Mouse (Mus musculus) T-helper 17 cell (primary cell): ENCODE results near the gene Nr3c2.

ENCODE experiments used
- in situ Hi-C, 2 experiments: fragments of 300-600 bp; cut with MboI, MseI; formaldehyde crosslinking; loops; 1 replicate in 1 of 2; 2 replicates in 1 of 2; pipeline ENCODE4 v1.15.1; 2025; ENCODE audit warnings: high pct_unique_total_duplicates in 2 of 2

Gene Nr3c2

DNA sequence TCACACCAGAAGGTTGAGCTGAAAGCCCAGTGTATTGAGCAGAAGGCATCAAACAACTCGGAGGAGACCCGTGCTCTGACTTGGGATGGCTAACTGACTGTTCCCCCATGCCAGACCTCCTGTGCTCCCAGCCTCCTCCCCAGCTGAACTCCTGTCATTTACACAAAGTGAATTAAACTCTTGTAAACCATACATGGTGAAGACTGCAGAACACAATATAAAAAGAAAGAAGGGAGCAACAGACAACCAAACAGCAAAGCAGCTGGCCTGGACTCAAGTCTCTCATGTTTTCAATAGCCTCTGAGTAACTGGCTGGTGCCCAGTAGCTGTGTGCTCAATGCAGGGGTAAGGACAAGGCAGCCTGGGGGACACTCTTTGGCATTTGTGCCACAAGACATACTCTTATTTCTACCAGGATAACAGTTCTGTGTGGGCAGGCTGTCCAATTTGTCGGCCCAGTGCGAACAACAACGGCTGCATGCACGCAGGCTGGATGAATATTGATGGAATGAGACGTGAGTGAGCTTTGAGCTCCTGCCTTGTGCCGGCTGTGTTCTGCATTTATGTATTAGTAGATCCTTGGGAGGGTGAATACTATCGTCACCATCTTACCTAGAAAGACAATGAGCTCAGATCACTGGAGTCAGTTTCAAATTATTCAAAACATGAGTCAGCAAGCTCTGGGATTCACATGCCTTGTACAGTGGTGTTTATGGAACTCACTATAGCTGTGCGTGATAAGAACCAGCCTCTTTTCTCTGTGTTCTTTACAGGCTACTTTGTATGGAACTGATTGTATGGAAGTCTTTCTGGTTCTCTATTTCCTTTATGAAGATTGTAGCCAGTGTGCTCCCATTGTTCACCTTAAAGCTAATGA, 152.4 kb downstream of the Nr3c2 start:
- in situ Hi-C loops = no loop called here

DNA sequence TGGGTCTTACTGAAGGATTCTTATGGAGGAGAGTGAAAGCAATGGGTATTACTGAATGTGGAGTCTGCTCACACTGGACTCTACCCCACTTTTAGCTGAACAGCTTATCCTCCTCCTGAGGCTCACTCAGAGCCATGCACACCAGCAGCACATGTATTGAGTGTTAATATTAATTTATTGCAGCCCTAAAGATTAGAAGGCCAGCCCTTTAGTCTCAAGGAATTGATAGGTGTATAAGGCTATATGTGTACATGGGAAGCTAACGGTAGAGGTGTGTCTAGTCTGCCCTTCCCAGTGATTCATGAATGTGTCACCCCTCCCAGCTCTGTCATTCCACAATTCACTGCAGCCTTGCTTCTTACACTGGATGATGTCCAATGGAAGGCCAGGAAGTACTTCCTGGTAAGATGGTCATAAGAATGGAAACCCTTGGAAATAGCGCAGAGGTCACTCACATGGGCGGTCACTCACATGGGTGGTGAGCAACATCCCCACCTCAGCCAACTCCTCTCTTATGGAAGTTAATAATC, 156.3 kb downstream of the Nr3c2 start:
- in situ Hi-C loops = no loop called here

DNA sequence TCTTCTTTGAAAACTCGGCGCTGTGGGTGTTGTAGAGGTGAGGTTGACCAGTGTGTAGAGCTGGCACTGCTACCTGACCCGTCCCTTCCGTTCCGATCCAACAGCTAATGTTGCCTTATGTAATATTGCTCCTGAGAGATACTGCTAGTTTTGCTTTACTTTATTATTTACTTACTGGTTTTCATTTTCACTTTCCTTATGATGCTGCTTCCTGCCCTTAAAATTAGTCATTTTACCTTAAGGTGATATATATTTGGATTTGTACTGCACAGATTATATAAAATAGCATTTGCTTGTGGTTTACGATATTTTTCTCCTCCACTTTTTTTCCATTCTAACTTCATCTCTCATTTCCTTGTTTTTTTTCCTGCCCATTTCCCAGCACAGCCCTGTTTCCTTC, 157.6 kb downstream of the Nr3c2 start:
- in situ Hi-C loops = no loop called here

DNA sequence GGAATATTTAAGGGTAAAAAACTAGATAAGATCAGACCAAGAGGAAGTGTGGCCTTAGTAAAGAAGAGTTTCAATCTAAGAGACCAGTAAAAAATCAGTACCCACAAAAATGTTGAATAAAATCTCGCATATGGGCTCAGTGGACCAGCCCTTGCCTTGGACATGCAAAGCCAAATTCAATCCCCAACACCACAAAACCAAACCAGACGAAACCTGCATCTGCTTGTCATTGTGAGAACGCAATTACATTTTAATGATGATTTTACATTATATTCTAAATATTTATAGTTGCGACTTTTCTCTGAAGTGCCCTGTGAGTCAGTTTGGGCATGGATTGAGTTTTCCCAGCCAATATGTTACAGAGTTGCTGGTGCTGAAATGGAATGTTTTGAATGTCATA, 183.4 kb downstream of the Nr3c2 start:
- in situ Hi-C loops = loop anchor here in 1 of 2 experiments (10.0 kb wide), 1 partner anchor 502 kb away; no protein-coding TSS in a partner anchor

DNA sequence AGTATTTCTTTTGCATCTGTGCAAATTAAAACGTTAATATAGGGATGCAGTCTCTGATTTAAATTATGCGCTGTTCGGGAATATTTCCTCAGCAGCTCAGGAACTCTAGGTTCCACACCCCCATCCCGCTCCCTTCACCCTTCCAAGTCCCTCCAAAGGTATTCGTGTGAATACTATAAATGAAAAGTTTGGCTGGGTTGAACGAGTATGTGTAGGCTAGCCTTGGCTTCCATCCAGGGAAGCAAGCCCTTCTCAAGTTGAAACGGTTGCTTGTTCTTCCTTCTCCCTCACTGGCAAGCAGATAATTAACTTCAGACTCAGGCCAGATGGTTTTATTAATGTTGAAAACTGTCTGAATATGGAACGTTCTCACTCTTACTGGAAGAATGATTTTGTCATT, 186.8 kb downstream of the Nr3c2 start:
- in situ Hi-C loops = loop anchor here in 1 of 2 experiments (10.0 kb wide), 1 partner anchor 499 kb away; no protein-coding TSS in a partner anchor

DNA sequence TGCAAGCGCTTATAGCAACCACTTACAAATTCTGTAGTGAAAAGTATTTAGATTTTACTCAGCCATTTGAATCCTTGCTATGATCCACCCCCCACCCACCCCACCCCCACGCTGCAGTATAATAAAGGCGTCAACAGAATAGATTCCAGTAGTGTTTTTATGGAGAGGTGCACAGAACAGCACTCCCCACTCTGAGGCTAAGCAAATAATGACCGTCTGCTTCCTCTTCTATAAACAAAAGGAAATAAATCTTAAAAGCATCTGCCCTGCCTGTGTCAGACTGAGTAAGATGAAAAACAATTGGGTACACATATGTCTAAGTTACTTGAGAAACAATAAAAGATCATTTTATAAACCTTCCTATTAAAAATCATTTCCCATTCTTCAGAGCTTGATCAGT, 197.5 kb downstream of the Nr3c2 start:
- in situ Hi-C loops = no loop called here

DNA sequence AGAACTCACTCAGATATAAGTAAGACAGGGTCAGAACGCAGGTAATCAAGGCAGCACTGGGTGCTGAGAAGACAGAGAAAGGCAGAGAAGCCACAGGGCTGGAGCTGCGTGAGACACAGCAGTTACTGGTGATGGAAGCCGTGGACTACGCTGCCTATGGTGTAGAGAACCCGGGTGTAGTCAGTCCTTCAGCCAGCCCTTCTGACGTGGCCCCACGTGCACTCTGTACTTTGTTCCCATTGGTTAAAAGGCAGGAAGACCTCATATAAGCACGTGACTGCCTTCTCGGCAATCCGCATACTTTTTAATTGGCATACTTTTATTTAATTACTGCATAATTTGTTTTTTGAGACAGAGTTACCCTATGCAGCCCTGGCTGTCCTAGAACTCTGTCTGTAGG, 198.9 kb downstream of the Nr3c2 start:
- in situ Hi-C loops = no loop called here

DNA sequence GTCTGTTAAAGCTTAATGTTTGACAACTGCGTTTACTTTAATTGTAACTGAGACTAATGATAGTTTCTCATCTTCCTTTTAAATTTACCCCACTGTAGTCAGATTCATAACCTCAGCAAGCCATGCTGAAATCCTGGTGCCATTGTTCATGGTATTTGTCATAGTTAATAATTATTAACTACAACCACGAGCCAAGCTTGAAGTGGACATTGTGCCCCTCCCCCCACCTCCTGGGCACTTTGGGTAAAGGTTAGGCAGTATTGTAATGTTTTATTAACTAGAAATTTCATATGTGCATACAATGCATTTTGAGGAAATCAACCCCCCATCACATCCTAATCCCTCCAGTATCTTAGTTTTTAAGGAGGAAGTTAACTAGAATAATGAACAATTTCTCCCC, 201.1 kb downstream of the Nr3c2 start:
- in situ Hi-C loops = no loop called here

DNA sequence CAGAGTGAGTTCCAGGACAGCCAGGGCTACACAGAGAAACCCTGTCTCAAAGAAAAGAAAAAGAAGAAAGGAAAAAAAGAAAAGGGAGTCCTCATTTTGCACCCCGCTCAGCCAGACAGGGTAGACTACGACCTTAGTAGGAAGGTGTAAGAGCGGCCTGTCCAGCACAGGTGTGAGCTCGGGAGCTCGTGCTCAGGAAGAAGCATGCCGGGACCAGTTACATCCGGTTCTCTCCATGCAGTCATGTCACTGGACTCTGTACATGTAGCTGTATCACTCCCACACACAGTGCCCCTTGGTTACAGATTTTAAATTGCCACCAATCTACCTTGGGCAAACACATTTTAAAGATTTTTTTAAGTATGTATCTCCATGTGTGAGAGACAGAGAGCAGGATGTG, 203.6 kb downstream of the Nr3c2 start:
- in situ Hi-C loops = no loop called here

DNA sequence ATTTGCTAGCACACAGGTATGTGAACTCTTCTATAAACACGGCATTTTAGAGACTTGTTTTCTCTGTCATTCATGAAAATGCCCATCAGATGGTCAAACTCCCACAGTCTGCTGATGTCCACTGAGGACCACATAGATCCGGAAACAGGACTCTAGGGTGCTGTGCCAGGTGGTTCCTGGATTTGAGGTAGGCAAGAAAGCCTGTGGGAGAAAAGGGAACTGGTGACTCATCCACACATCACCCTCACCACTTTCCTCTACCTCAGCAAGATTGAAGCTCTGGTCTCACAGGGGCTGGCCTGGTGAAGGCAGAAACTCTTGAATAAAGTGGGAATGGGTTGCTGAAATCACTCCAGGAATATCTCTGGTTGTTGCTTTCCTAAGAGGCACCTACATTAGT, 213.5 kb downstream of the Nr3c2 start:
- in situ Hi-C loops = no loop called here

DNA sequence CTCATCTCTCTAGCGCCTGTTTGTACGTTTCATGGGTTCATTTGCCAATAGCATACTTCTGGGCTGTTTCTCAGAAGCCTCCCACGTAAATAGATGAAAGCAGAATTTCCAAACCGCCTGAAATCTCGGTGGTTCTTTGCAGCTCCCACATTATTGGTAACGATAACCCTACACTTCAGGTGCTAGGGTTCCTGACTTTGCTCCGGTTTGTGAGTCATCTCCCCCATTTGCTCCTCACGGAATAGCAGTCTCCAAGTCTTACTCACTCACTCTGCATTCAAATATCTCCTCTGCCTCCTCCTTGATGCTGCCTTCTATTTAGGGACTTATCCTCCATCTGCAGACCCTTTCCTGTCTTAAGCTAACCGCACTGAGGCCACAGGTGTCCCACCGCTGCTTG, 215.5 kb downstream of the Nr3c2 start:
- in situ Hi-C loops = loop anchor here in 1 of 2 experiments (5.0 kb wide), 1 partner anchor 58 kb away; no protein-coding TSS in a partner anchor

DNA sequence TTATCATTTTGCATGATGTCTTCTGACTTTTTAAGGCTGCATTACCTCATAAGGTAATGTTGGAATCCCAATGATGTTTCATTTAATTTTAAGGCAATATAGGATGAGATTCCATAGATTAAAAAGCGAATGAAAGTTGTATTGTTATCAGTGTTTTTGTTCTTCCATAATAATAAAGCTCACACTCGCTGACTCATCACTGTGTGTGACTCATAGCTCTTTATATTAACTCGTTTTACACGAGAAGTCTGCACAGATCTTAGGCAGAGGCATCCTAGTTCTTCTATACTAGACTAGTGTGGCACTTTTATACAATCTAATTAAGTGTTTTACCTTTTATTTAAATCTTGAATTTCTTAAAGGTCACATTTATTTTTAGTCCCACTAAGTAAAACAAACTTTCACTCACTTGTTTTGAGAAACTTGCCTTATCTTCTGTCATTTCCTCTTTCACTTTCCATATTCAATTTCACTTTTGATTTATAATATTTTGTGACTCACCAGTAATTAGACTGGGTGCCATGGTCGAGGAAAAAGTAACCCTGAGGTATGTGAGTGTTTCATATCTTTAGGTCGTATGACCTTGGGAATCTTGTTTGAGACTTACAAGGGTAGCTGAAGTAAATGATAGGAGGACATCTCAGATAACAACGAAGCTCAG, 217.3 kb downstream of the Nr3c2 start:
- in situ Hi-C loops = loop anchor here in 1 of 2 experiments (5.0 kb wide), 1 partner anchor 56 kb away; no protein-coding TSS in a partner anchor

DNA sequence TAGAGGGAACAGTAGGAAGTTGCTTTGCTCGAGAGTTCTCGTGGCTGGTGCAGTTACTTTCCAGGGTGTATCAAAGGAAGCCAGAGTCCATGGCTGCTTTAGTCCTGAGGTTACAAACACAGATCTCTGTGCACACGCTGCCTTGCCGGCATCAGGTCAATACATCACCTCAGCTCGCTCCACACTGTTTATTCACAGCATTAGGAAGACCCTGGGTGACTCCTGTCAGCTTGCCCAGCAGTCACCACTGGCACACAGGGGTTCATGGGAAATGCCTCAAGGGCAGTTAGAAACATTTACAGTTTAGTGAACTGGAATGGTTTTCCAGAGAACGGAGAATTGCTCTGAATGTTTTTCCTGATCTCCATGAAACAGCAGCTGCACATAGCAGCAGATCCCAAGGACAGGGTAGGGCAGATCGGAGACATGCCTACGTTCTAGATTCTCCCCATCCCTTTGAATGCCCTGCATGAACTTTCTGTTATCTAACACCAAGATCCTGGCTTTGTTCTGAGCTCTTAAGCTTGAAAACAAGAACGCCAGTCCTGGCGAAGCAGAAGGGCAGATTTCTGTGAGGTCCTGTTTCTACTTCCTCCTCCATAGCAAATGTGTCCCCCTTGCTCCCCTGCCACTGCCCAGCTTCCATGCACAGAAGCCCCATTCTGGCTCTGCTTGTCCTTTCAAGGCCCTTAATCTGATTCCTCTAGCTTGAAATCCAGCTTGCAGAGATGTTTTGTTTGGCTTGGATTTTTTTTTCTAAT, 221.7 kb downstream of the Nr3c2 start:
- in situ Hi-C loops = no loop called here

DNA sequence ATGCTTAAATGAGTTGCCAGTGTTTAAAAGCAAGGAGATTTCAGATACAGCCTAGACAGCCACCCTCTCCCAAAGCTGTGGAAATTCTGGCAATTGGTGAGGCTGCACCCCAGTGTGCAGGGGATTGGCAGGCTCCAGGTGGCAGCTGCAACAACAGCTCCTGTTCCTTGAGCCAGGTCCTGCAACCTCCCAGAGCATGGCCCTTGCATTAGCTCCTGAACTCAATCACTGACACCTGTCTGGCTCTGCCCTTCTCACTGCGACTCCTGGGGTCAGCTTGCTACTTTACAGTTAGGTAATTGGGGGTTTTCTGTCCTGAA, 222.3 kb downstream of the Nr3c2 start:
- in situ Hi-C loops = no loop called here

DNA sequence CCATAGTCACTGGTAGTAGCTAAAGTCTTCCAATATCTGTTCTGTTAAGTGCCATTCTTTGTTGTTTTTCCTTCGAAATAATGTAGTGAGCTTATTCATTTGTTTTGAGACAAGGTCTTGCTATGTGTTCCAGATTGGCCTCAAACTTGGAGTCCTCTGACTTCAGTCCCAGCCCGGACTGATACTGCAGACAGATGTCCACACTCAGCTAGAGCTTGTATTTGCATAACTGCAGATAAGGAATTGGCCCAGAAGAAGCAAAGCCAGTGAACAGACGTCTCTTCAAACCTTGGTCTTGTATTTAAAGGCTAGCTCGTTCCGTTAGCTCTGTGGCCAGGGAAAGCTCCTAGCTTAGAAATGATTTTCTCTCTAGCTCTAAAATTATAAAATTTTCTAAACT, 223.1 kb downstream of the Nr3c2 start:
- in situ Hi-C loops = no loop called here

DNA sequence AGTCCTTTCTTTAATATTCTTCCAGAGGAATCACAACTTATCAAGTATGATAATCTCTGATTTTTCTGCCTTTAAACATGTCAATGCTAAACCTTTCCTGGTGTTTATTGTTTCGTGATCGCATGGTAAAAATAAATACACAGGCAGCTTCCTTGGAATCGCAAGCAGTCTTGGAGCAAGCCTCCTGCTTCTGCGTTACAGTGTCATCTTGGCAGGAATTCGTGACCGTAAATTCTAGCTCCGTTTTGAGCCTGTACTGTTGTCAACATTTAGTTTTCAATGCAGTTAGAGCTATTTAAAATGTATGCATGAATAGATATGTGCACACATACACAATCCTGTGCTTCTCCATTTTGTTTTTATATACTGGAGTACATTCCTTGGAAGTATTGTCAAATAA, 226.5 kb downstream of the Nr3c2 start:
- in situ Hi-C loops = no loop called here

DNA sequence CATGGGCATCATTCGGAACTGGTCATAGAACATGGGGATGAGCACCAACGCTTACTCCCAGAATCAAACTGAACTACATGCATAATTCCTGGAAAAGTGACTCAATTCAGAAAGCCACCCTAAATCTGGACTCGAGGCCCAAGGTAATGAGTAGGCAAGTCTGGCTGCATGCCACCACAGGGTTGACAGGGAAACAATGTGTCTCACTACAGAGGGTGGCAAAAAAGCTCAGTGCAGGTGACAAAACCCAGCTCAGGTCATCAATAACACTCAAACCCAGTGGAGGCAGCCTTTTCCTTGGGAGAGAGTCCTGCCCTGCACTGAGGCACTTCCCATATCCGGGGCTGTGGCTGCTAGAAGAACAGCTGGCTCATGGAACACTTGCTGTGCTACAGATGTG, 228.8 kb downstream of the Nr3c2 start:
- in situ Hi-C loops = no loop called here

DNA sequence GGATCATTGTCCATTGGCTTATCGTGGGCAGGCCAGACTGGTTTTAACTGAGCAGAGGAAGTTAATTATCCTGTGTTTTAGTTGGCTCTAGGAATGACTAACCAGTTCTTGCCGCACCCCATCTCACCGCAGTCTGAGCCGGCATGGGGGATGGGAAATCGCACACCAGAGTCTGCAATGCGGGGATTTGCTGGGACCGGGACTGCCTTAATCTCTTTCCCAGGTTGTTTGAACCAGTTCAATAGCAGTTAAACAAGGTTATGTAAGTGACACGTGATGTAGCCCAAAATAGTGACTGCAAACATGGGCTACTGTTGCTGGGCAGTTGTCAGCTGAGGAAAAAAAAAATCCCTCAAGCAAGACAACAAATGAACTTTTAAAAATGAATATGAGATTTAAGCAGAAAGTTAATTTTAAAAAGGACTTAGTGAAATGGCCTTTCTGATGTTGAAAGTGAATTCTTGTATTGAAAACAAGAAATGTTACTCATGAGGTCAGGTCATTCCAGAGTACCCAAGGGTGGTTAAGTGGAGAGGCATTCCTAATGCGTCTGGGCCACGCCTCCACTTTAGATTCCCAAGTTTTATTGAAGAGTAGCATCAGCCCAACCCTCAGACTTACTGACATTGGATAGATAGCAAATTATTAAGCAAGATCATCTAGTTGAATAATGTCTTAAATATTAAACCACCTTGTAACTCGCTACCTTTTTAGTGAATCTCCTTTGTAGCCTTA, 233.8 kb downstream of the Nr3c2 start:
- in situ Hi-C loops = no loop called here

DNA sequence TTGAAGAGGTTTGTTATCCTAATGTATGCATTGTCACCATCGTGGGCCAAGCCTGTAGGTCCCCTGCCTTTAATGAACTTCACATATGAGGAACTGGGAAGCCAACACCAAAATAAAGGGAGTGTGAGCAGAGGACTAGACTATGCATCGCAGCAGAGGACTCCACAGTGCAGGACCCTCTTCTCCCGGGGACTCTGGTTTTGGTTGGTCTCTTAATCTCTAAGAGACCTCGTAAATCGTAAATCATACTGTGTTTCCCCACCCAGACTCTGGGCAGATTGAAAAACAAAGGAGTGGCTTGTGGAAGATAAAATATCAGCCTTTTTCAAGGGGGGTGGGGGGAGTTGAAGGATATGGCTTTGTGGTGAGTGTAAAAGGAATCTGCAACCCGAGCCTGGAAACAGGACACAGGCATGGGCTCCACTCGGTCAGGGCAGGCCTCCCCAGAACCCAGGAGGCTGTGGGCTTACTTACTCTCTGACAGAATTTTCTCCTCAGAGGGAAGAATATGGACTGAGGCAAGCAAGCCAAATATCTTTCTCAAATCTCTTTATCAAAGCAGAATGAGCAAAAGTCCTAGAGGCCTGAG, 234.6 kb downstream of the Nr3c2 start:
- in situ Hi-C loops = no loop called here

DNA sequence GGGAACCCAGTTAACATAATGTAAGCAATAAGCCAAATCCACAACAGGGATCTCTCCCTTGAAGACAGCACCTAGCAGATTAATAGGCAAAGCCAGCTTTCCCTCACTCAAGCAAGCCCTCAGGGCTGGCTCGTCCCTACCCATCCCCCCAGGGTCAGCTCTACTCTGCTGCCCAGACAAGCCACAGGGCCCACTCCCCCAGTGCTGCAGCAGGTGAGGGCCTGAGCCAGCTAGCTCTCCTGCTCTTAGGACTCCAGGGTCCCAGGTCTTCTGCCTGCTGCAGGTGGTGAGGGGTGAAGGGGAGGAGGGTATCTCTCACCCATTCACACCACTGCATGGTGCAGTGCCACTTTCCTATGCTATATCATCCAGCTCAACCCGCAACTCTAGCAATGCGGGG, 246.0 kb downstream of the Nr3c2 start:
- in situ Hi-C loops = no loop called here

DNA sequence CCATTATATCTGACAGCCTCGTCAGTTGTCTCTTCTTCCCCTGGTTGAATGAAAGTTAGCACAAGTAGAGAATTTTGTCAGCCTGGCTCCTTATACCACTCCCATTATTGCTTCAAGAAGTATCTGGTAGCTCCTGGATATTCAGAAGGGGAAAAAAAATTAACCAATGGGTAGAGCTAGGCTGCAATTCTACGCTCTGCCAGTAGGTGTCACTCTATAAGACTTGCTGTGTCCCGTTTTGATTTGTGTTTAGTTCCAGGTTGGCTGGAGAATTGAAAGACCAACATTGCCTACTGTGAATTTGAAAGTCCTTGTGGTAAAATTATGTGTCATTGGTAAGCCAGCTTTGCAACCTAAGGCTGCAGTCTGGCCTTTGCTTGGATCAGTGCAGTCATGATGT, 255.3 kb downstream of the Nr3c2 start:
- in situ Hi-C loops = no loop called here
